Mouse (Mus musculus): ENCODE results near the gene Gimap1. TPM values are rescaled to one million over a fixed set of nuclear protein-coding genes. Genes with fewer than 3 reads are reported as not detected.

The Gimap1 gene
- polyA plus RNA-seq, 1 experiment from 2014 or later = 2.8 TPM

GRCm38 (mm10) chr6:48745959-48746889 lies 7.4 kb downstream of the Gimap1 start, which contains the start of gene Gimap5:
TSS of gene Gimap5 (plus strand) at chr6:48746197.
- Histone ChIP-seq H3K9me3 (ENCODE audit: control insufficient read depth, low read length) (no peaks in the 10 kb centered on the region), H3K27ac (ENCODE audit: low read depth, low read length) (no peak within 1 kb of the TSS), H3K4me2 (ENCODE audit: low read depth, low read length) (no peak within 1 kb of the TSS), H3K36me3 (ENCODE audit: control insufficient read depth, insufficient read depth, low read length) (no peaks in the 10 kb centered on the region), H3K4me1 (ENCODE audit: control insufficient read depth, insufficient read depth, low read length) (no peaks in the 10 kb centered on the region), H3K27me3 (ENCODE audit: control insufficient read depth, insufficient read depth, low read length) (peaks cover 10% of the 10 kb centered on the region), H3K4me3 (ENCODE audit: low read depth, low read length) (no peak within 1 kb of the TSS), H3K9ac (replicated peaks; ENCODE audit: low read depth, low read length) (no peak within 1 kb of the TSS)
- no peak for ATAC-seq (ENCODE audit: low read depth)
- WGBS = 50% methylated on average over 16 of the region's 16 CpGs

GRCm38 (mm10) chr6:48747091-48747966 lies 8.5 kb downstream of the Gimap1 start:
- ATAC-seq (ENCODE audit: low read depth) = no peak
- H3K9ac ChIP-seq (replicated peaks; ENCODE audit: low read depth, low read length) = no peak overlapping the region
- H3K27me3 ChIP-seq (ENCODE audit: control insufficient read depth, insufficient read depth, low read length) = peaks cover 10% of the 10 kb centered on the region
- no peaks in the 10 kb centered on the region for H3K36me3 ChIP-seq (ENCODE audit: control insufficient read depth, insufficient read depth, low read length)
- no peaks in the 10 kb centered on the region for H3K9me3 ChIP-seq (ENCODE audit: control insufficient read depth, low read length)
- H3K4me1 ChIP-seq (ENCODE audit: control insufficient read depth, insufficient read depth, low read length) = no peaks in the 10 kb centered on the region
- no peak overlapping the region for H3K4me3 ChIP-seq (ENCODE audit: low read depth, low read length)
- WGBS = 85% methylated on average over 7 of the region's 7 CpGs
- H3K4me2 ChIP-seq (ENCODE audit: low read depth, low read length) = no peak overlapping the region
- H3K27ac ChIP-seq (ENCODE audit: low read depth, low read length) = no peak overlapping the region

GRCm38 (mm10) chr6:48763567-48764270 lies 24.9 kb downstream of the Gimap1 start:
- no peaks in the 10 kb centered on the region for H3K36me3 ChIP-seq (ENCODE audit: control insufficient read depth, insufficient read depth, low read length)
- no peaks in the 10 kb centered on the region for H3K9me3 ChIP-seq (ENCODE audit: control insufficient read depth, low read length)
- H3K4me3 ChIP-seq (ENCODE audit: low read depth, low read length) = no peak overlapping the region
- no peak overlapping the region for H3K4me2 ChIP-seq (ENCODE audit: low read depth, low read length)
- H3K27me3 ChIP-seq (ENCODE audit: control insufficient read depth, insufficient read depth, low read length) = no peaks in the 10 kb centered on the region
- H3K27ac ChIP-seq (ENCODE audit: low read depth, low read length) = no peak overlapping the region
- no peaks in the 10 kb centered on the region for H3K4me1 ChIP-seq (ENCODE audit: control insufficient read depth, insufficient read depth, low read length)
- H3K9ac ChIP-seq (replicated peaks; ENCODE audit: low read depth, low read length) = no peak overlapping the region
- ATAC-seq (ENCODE audit: low read depth) = peak; percentile 24
- 62% methylated on average over 7 of the region's 7 CpGs for WGBS

- Histone ChIP-seq H3K9me3 (ENCODE audit: control insufficient read depth, low read length) (no peaks in the 10 kb centered on the region), H3K27ac (ENCODE audit: low read depth, low read length) (no peak overlapping the region), H3K4me2 (ENCODE audit: low read depth, low read length) (no peak overlapping the region), H3K4me3 (ENCODE audit: low read depth, low read length) (no peak overlapping the region), H3K36me3 (ENCODE audit: control insufficient read depth, insufficient read depth, low read length) (no peaks in the 10 kb centered on the region), H3K27me3 (ENCODE audit: control insufficient read depth, insufficient read depth, low read length) (no peaks in the 10 kb centered on the region), H3K4me1 (ENCODE audit: control insufficient read depth, insufficient read depth, low read length) (no peaks in the 10 kb centered on the region), H3K9ac (replicated peaks; ENCODE audit: low read depth, low read length) (no peak overlapping the region)
- 95% methylated on average over 10 of the region's 10 CpGs for WGBS
- no peak for ATAC-seq (ENCODE audit: low read depth)
Measured at GRCm38 (mm10) chr6:48764496-48764895, 25.6 kb downstream of the Gimap1 start.

- Histone ChIP-seq H3K9ac (replicated peaks; ENCODE audit: low read depth, low read length) (no peak overlapping the region), H3K27ac (ENCODE audit: low read depth, low read length) (no peak overlapping the region), H3K4me3 (ENCODE audit: low read depth, low read length) (no peak overlapping the region), H3K36me3 (ENCODE audit: control insufficient read depth, insufficient read depth, low read length) (no peaks in the 10 kb centered on the region), H3K27me3 (ENCODE audit: control insufficient read depth, insufficient read depth, low read length) (no peaks in the 10 kb centered on the region), H3K9me3 (ENCODE audit: control insufficient read depth, low read length) (no peaks in the 10 kb centered on the region), H3K4me1 (ENCODE audit: control insufficient read depth, insufficient read depth, low read length) (no peaks in the 10 kb centered on the region), H3K4me2 (ENCODE audit: low read depth, low read length) (no peak overlapping the region)
- WGBS = 75% methylated on average over 9 of the region's 9 CpGs
- ATAC-seq (ENCODE audit: low read depth) = no peak
Measured at GRCm38 (mm10) chr6:48768178-48768869, 29.5 kb downstream of the Gimap1 start.

GRCm38 (mm10) chr6:48768933-48769332 lies 30.1 kb downstream of the Gimap1 start:
- WGBS = 91% methylated on average over 3 of the region's 3 CpGs
- H3K4me3 ChIP-seq (ENCODE audit: low read depth, low read length) = no peak overlapping the region
- H3K27me3 ChIP-seq (ENCODE audit: control insufficient read depth, insufficient read depth, low read length) = no peaks in the 10 kb centered on the region
- H3K9me3 ChIP-seq (ENCODE audit: control insufficient read depth, low read length) = no peaks in the 10 kb centered on the region
- H3K4me1 ChIP-seq (ENCODE audit: control insufficient read depth, insufficient read depth, low read length) = no peaks in the 10 kb centered on the region
- H3K27ac ChIP-seq (ENCODE audit: low read depth, low read length) = no peak overlapping the region
- no peaks in the 10 kb centered on the region for H3K36me3 ChIP-seq (ENCODE audit: control insufficient read depth, insufficient read depth, low read length)
- H3K4me2 ChIP-seq (ENCODE audit: low read depth, low read length) = no peak overlapping the region
- ATAC-seq (ENCODE audit: low read depth) = no peak
- H3K9ac ChIP-seq (replicated peaks; ENCODE audit: low read depth, low read length) = no peak overlapping the region

GRCm38 (mm10) chr6:48770696-48771095 lies 31.8 kb downstream of the Gimap1 start, which contains the start of gene Gimap3:
TSS of gene Gimap3 (minus strand) at chr6:48770851.
- H3K4me2 ChIP-seq (ENCODE audit: low read depth, low read length) = no peak within 1 kb of the TSS
- no peak within 1 kb of the TSS for H3K4me3 ChIP-seq (ENCODE audit: low read depth, low read length)
- 96% methylated on average over 3 of the region's 3 CpGs for WGBS
- H3K4me1 ChIP-seq (ENCODE audit: control insufficient read depth, insufficient read depth, low read length) = no peaks in the 10 kb centered on the region
- no peaks in the 10 kb centered on the region for H3K9me3 ChIP-seq (ENCODE audit: control insufficient read depth, low read length)
- ATAC-seq (ENCODE audit: low read depth) = no peak
- H3K27me3 ChIP-seq (ENCODE audit: control insufficient read depth, insufficient read depth, low read length) = no peaks in the 10 kb centered on the region
- H3K9ac ChIP-seq (replicated peaks; ENCODE audit: low read depth, low read length) = no peak within 1 kb of the TSS
- H3K27ac ChIP-seq (ENCODE audit: low read depth, low read length) = no peak within 1 kb of the TSS
- H3K36me3 ChIP-seq (ENCODE audit: control insufficient read depth, insufficient read depth, low read length) = no peaks in the 10 kb centered on the region

- Histone ChIP-seq H3K9me3 (ENCODE audit: control insufficient read depth, low read length) (no peaks in the 10 kb centered on the region), H3K4me1 (ENCODE audit: control insufficient read depth, insufficient read depth, low read length) (no peaks in the 10 kb centered on the region), H3K9ac (replicated peaks; ENCODE audit: low read depth, low read length) (no peak overlapping the region), H3K27ac (ENCODE audit: low read depth, low read length) (no peak overlapping the region), H3K27me3 (ENCODE audit: control insufficient read depth, insufficient read depth, low read length) (no peaks in the 10 kb centered on the region), H3K36me3 (ENCODE audit: control insufficient read depth, insufficient read depth, low read length) (no peaks in the 10 kb centered on the region), H3K4me2 (ENCODE audit: low read depth, low read length) (no peak overlapping the region), H3K4me3 (ENCODE audit: low read depth, low read length) (no peak overlapping the region)
- 12% methylated on average over 8 of the region's 8 CpGs for WGBS
- peak; percentile 86 for ATAC-seq (ENCODE audit: low read depth)
Measured at GRCm38 (mm10) chr6:48772030-48772429, 33.2 kb downstream of the Gimap1 start.
